Mouse (Mus musculus): Measurements from ENCODE around the gene Klrb1f. TPM values are rescaled to one million over a fixed set of nuclear protein-coding genes. Genes with fewer than 3 reads are reported as not detected.
A peak's percentile ranks its signal among the peaks of the same experiment; 100 is the strongest.

Gene Klrb1f
- polyA plus RNA-seq, 1 experiment, result not detected

GRCm38 (mm10) chr6:129048381-129048780, 2.7 kb downstream of the Klrb1f start:
- Histone ChIP-seq H3K4me3 (ENCODE audit: insufficient read depth, low read length) (no peak overlapping the region), H3K4me1 (ENCODE audit: control insufficient read depth, insufficient read depth, low read length) (no peaks in the 10 kb centered on the region), H3K27ac (ENCODE audit: insufficient read depth, low read length) (no peak overlapping the region)
- no peak for TF ChIP-seq CTCF (IDR thresholded peaks at IDR 0.05; ENCODE audit: extremely low read depth, insufficient read depth, low read length)
- no peak for TF ChIP-seq POLR2A (IDR thresholded peaks at IDR 0.05; ENCODE audit: extremely low read depth, insufficient read depth, low read length)

- Histone ChIP-seq H3K27ac (ENCODE audit: insufficient read depth, low read length) (no peak overlapping the region), H3K4me1 (ENCODE audit: control insufficient read depth, insufficient read depth, low read length) (no peaks in the 10 kb centered on the region), H3K4me3 (ENCODE audit: insufficient read depth, low read length) (peak overlapping the region; percentile 49)
- TF ChIP-seq POLR2A (IDR thresholded peaks at IDR 0.05; ENCODE audit: extremely low read depth, insufficient read depth, low read length) (no peak), CTCF (IDR thresholded peaks at IDR 0.05; ENCODE audit: extremely low read depth, insufficient read depth, low read length) (no peak)
These were observed 3.3 kb downstream of the Klrb1f start for GRCm38 (mm10) chr6:129048857-129049473.

- no peak overlapping the region; the same call in 1 of the 2 replicates for H3K4me3 ChIP-seq (ENCODE audit: insufficient read depth, low read length)
- TF ChIP-seq POLR2A (IDR thresholded peaks at IDR 0.05; ENCODE audit: extremely low read depth, insufficient read depth, low read length) (no peak), CTCF (IDR thresholded peaks at IDR 0.05; ENCODE audit: extremely low read depth, insufficient read depth, low read length) (no peak)
- H3K4me1 ChIP-seq (ENCODE audit: control insufficient read depth, insufficient read depth, low read length), result no peaks in the 10 kb centered on the region
- H3K27ac ChIP-seq (ENCODE audit: insufficient read depth, low read length), result no peak overlapping the region
These were observed 4.0 kb downstream of the Klrb1f start for GRCm38 (mm10) chr6:129049596-129050251.

DNA sequence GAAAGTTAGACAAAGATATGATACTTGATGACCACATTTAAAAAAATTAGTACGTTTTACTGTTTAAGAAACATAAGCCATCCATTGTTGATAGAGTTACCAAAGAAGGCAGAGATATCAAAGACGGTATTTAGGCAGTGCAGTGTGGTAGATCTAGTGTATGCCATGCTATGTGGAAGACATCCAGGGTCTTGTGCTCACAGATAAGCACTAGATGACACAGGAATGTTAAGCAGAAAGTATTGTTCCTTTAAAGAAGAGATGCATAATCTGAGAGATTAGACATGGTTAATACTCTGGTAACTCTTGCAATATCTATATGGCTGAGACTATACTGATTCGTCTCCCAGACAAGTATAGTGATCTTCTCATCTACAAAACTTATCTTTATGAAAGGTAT, 5.4 kb downstream of the Klrb1f start:
- TF ChIP-seq CTCF (IDR thresholded peaks at IDR 0.05; ENCODE audit: extremely low read depth, insufficient read depth, low read length), result no peak
- no peak for TF ChIP-seq POLR2A (IDR thresholded peaks at IDR 0.05; ENCODE audit: extremely low read depth, insufficient read depth, low read length)

GRCm38 (mm10) chr6:129051731-129052130, 6.0 kb downstream of the Klrb1f start:
- H3K4me1 ChIP-seq (ENCODE audit: control insufficient read depth, insufficient read depth, low read length), result no peaks in the 10 kb centered on the region
- TF ChIP-seq POLR2A (IDR thresholded peaks at IDR 0.05; ENCODE audit: extremely low read depth, insufficient read depth, low read length), result no peak
- TF ChIP-seq CTCF (IDR thresholded peaks at IDR 0.05; ENCODE audit: extremely low read depth, insufficient read depth, low read length), result no peak
- no peak overlapping the region for H3K4me3 ChIP-seq (ENCODE audit: insufficient read depth, low read length)
- H3K27ac ChIP-seq (ENCODE audit: insufficient read depth, low read length), result no peak overlapping the region

More for the DNA sequence above, 5.4 kb downstream of the Klrb1f start:
- no peak overlapping the region for H3K27ac ChIP-seq (ENCODE audit: insufficient read depth, low read length)
- no peak overlapping the region for H3K4me3 ChIP-seq (ENCODE audit: insufficient read depth, low read length)
- no peaks in the 10 kb centered on the region for H3K4me1 ChIP-seq (ENCODE audit: control insufficient read depth, insufficient read depth, low read length)

DNA sequence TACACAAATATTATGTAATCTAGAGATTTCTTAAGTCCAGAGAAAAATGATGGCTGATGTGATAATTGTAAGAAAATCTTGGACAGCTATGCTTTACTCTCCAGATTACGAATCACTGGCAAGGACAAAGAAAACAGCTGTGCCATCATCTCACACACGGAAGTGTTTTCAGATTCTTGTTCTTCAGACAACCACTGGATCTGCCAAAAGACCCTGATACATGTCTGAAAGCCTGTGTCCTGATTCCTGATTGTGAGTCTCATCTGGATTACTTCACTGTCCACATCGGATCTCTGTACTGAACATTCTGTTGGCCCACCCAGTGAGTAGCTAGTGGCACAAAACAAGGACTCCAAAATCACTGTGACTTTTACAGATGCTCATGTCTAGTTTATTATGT, 10.5 kb downstream of the Klrb1f start:
- no peak for TF ChIP-seq POLR2A (IDR thresholded peaks at IDR 0.05; ENCODE audit: extremely low read depth, insufficient read depth, low read length)
- no peak for TF ChIP-seq CTCF (IDR thresholded peaks at IDR 0.05; ENCODE audit: extremely low read depth, insufficient read depth, low read length)
- Histone ChIP-seq H3K4me1 (ENCODE audit: control insufficient read depth, insufficient read depth, low read length) (no peaks in the 10 kb centered on the region), H3K4me3 (ENCODE audit: insufficient read depth, low read length) (no peak overlapping the region), H3K27ac (ENCODE audit: insufficient read depth, low read length) (no peak overlapping the region)

GRCm38 (mm10) chr6:129058013-129058412, 12.3 kb downstream of the Klrb1f start:
- no peak for TF ChIP-seq CTCF (IDR thresholded peaks at IDR 0.05; ENCODE audit: extremely low read depth, insufficient read depth, low read length)
- no peak for TF ChIP-seq POLR2A (IDR thresholded peaks at IDR 0.05; ENCODE audit: extremely low read depth, insufficient read depth, low read length)
- no peak overlapping the region for H3K27ac ChIP-seq (ENCODE audit: insufficient read depth, low read length)
- H3K4me3 ChIP-seq (ENCODE audit: insufficient read depth, low read length), result no peak overlapping the region
- H3K4me1 ChIP-seq (ENCODE audit: control insufficient read depth, insufficient read depth, low read length), result no peaks in the 10 kb centered on the region

DNA sequence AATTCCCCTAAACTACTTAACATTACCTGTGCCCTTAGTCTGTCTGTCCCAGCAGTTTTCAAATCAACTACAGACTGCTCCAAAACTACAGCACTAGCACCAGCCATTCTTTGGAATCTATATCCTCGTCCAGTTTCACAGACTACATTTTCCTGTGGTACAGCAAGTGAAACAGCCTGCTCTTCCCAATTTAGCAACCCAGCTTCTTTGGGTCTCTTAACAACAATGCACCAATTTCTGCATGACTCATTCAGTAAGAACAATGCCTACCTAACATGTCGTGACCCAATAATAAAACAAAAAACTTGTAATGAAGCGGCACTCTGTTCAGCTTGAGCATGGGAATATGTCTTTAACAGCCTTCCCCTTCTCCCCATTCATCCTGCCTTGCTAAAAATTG, 19.7 kb downstream of the Klrb1f start:
- Histone ChIP-seq H3K4me1 (ENCODE audit: control insufficient read depth, insufficient read depth, low read length) (no peaks in the 10 kb centered on the region; the same call in 1 of the 2 replicates), H3K4me3 (ENCODE audit: insufficient read depth, low read length) (no peak overlapping the region), H3K27ac (ENCODE audit: insufficient read depth, low read length) (no peak overlapping the region)
- TF ChIP-seq CTCF (IDR thresholded peaks at IDR 0.05; ENCODE audit: extremely low read depth, insufficient read depth, low read length) (no peak), POLR2A (IDR thresholded peaks at IDR 0.05; ENCODE audit: extremely low read depth, insufficient read depth, low read length) (no peak)

- Histone ChIP-seq H3K4me1 (ENCODE audit: control insufficient read depth, insufficient read depth, low read length) (no peaks in the 10 kb centered on the region; the same call in 1 of the 2 replicates), H3K4me3 (ENCODE audit: insufficient read depth, low read length) (no peak overlapping the region), H3K27ac (ENCODE audit: insufficient read depth, low read length) (no peak overlapping the region)
- TF ChIP-seq POLR2A (IDR thresholded peaks at IDR 0.05; ENCODE audit: extremely low read depth, insufficient read depth, low read length) (no peak), CTCF (IDR thresholded peaks at IDR 0.05; ENCODE audit: extremely low read depth, insufficient read depth, low read length) (no peak)
These were observed 20.2 kb downstream of the Klrb1f start for GRCm38 (mm10) chr6:129065857-129066256.

DNA sequence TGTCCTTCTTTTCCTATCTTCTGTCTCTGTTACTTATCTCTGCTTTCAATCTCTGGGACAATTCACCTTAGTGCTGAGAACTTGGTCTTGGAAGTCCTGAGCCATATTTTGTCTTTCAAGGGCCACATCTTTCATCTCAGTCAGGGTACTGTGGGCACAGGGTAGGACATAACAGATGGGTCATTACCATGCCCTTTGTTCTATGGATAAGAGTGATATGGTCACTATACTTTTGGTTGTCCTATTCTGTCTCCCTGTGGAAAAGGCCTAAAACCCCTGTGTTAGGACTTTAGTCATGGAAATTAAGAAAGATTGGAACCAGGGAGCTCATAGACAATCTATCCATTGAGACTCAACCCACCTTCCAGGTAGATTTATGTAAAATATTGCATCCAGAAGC, 20.8 kb downstream of the Klrb1f start:
- H3K4me3 ChIP-seq (ENCODE audit: insufficient read depth, low read length), result no peak overlapping the region
- no peak for TF ChIP-seq POLR2A (IDR thresholded peaks at IDR 0.05; ENCODE audit: extremely low read depth, insufficient read depth, low read length)
- H3K4me1 ChIP-seq (ENCODE audit: control insufficient read depth, insufficient read depth, low read length), result no peaks in the 10 kb centered on the region; the same call in 1 of the 2 replicates
- H3K27ac ChIP-seq (ENCODE audit: insufficient read depth, low read length), result no peak overlapping the region

Data from cortical plate, adult 2 months (tissue).